Mouse (Mus musculus): Measurements from ENCODE around the gene Sept10. TPM values are rescaled to one million over a fixed set of nuclear protein-coding genes. Genes with fewer than 3 reads are reported as not detected.
A peak's percentile ranks its signal among the peaks of the same experiment; 100 is the strongest.

Sept10 gene
- total RNA-seq, 2 experiments from 2014 or later = 6.7 to 8.3 TPM

- no peak for DNase-seq
Observed at GRCm38 (mm10) chr10:59225137-59225536, 3.5 kb upstream of the Sept10 start.

DNA sequence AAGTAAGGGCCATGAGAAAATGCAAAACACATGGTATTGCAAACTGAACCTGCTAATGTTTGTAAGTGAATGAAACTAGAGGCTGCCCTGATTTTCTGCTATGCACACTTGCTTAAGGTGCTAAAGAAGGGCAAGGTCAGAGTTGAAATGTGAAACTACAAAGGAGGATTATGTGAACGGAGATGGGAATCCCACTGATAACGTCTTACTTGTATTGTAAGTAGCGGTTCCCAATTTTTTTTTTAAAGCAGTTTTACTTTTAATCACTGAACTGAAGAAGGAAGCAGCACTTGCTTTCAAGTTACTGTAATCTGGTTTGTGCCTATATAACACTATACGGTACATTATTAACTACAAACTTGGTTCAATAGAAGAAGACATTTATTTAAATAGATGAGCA, 2.2 kb upstream of the Sept10 start:
- DNase-seq = no peak

GRCm38 (mm10) chr10:59223301-59223700, 1.7 kb upstream of the Sept10 start:
- DNase-seq = peak; percentile 8

DNA sequence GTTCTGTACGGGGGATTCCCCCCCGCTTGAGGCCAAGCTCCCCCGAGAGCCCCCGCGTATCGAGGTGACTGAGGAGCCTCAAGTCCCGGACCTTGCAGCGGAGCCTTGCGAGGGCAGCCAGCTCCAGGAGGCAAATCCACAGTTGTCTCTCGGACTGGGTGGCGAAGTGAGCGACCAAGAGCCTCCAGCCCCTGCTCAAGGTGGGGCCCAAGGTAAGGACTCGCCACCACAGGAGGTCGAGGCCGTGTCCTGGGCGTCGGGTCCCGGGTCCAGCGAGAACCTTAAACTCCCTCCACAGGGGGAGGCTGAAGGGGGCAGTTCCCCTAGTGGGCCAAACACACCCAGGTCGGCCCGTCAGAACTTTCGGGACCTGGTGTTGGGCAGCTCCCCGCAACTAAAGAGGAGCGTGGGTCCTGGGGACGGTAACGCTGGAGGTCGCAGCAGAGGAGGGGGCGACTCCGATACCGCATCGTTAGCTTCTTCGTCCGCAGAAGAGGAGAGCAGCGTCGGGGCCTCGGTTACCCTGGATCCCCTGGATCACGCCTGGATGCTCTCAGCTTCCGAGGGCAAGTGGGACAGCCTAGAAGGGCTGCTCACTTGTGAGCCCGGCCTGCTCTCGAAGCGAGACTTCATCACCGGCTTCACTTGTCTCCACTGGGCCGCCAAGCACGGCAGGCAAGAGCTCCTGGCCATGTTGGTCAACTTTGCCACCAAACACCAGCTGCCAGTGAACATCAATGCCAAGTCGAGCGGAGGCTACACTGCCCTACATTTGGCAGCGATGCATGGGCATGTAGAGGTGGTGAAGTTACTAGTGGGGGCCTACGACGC, 839 bp upstream of the Sept10 start:
- DNase-seq = peak; percentile 33

- DNase-seq = no peak
Observed at GRCm38 (mm10) chr10:59220824-59221472, 699 bp downstream of the Sept10 start.

DNA sequence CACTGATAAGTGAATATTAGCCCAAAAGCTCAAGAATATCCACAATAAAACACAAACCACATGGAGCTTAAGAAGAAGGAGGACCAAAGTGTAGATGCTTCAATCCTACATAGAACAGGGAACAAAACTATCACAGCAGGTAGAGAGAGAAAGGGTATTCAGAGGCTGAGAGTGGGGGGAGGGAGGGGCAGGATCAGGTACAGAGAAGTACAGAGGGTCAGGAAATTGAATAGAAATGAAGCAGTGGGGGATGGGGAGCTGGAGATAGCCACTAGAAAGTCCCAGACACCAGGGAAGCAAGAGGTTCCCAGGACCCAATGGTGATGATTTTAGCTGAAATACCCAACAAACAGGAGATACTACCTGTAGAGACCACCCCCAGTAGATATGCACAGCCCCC, 21.6 kb downstream of the Sept10 start:
- DNase-seq = no peak

GRCm38 (mm10) chr10:59196763-59197162, 24.9 kb downstream of the Sept10 start:
- no peak for DNase-seq

DNA sequence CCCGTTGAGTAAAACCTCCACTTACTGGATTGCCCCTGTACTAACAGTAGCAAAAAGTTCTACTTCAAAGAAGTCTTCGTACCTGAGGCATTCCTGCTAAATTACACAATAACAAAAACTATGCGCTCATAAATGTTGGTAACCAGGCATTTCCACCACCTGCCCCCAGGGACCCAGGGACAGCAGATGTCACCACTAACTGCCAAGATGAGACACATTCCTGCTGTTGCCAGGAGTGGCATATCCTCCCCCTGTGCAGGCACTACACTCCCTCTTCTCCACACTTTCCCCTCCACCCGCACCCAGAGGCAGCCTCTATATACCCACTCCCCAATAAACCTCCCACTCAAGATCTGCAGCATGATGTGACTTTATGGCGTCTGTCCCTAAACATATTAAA, 26.8 kb downstream of the Sept10 start:
- DNase-seq = no peak

DNA sequence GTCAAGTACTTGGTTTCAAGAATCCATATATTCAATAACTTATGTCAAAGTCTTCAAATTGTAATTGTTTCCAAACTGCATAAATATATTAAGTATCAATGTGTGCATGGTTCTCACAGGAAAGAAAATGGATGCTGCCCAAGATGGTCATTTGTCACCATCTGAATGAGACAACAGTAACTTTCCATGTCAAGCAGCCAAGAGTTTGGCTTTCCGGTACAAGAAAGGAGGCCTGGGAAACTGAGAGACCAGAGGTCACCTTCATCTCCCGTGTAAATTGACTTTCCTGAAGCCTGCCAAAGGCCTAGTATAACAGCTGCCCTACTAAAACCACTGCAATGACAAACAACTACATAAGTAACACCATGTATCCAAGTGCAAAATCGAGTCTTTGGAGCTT, 39.3 kb downstream of the Sept10 start:
- no peak for DNase-seq

- DNase-seq = no peak
Observed at GRCm38 (mm10) chr10:59179620-59180019, 42.0 kb downstream of the Sept10 start.

- no peak for DNase-seq
Observed at GRCm38 (mm10) chr10:59172539-59172938, 49.1 kb downstream of the Sept10 start.

GRCm38 (mm10) chr10:59171042-59171441, 50.6 kb downstream of the Sept10 start:
- DNase-seq = no peak

DNA sequence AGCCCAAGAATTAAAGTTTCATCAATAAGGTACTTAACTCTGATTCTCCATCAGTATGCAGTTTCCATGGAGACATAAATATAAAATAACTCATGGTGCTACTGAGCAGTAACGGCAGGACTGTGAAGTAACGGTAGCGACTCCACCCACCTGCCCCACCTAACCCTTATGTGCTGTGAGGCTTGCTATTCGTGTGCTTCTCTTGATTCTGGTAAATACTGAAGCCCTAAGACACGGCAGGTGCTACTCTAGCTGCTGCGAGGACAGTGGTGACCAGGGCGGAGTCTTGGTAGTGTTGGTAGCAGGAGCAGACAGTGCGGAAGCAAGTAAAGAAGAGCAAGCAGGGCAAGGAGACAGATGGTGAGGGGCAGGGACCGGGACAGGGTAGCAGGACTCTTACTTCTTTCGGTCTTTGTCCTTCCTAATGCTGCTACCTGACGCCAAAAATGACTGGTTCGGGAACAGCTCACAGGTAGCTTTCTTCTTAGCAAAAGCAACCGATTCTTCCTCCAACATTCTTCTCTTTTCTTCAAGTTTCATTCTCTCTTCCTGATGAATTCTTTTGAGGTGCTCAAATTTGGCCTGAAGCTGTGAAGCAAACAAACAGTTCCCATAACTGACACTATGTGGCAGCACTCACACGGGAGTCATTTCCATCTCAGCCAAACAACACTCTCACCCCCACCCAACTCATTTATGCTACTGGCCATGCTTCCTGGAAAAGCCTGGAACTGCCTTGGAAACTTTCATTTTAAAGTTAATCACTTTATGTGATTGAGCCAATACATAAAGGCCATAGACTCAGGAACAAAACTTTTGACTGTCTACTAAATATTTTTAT, 55.3 kb downstream of the Sept10 start:
- no peak for DNase-seq

DNA sequence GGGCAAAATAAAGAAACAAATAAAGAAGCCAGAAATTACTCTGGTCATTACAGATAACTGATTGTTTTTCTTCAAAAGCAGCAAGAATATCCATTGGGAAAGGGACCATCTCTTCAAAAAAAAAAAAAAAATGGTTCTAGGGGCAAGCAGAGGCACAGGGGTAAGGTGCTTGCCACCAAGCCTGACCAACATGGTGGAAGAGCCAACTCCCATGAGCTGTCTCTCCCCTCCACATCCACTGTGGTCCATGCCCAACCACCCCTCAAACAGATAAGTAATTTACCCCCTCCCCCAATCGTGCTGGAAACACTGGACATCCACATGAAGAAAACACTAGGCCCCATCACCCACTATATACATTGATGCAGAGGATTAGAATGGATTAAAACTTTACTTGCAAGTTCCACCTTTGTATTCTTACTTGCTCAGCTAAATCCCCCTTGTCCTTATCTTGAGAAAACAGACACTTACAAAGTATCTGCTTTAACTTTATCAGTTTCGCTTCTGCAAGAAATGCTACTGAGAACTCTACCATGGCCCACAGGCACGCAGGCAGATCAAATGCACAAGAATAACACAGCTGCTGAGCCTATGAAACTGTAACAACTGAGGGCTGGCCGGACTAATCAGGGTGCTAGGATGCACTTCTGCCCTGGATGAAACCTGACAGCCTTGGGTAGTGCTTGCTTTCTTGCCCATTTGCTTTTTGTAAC, 59.3 kb downstream of the Sept10 start:
- no peak for DNase-seq

GRCm38 (mm10) chr10:59158627-59159026, 63.0 kb downstream of the Sept10 start:
- no peak for DNase-seq

- no peak for DNase-seq
Observed at GRCm38 (mm10) chr10:59152544-59153081, 69.0 kb downstream of the Sept10 start.

DNA sequence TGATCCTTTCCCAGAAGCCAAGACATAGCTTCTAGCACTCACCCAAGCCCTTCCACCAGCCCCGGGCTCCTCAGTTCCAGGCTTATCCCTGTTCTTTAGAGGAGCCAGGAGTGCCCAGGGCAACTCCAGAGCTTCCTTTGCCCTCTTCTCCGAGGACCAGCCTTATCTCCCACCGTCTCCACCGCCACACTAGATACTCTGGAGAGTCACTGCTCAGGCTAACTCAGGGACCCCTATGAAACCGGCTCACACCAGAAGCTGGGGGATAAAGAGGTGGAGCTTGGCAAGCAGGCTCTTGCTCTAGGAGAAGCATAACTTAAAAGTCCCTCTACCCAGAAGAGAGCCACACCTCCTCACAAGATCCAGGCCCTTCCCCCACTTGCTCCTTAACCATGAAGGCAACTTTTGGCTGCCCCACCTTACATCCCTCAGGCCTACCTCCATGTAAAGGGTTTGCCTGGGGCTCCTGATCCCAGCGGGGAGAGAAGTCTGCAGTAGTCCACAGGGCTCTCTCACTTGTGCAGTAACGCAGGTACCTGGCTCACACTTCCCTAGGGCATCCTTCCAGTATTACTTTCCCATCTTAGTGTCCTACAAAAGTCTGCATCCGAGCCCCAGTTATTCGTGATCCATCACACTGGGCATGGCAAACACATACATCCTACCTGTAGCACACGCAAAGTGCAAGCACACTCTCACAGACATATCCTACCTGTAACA, 70.5 kb downstream of the Sept10 start:
- DNase-seq = no peak

DNA sequence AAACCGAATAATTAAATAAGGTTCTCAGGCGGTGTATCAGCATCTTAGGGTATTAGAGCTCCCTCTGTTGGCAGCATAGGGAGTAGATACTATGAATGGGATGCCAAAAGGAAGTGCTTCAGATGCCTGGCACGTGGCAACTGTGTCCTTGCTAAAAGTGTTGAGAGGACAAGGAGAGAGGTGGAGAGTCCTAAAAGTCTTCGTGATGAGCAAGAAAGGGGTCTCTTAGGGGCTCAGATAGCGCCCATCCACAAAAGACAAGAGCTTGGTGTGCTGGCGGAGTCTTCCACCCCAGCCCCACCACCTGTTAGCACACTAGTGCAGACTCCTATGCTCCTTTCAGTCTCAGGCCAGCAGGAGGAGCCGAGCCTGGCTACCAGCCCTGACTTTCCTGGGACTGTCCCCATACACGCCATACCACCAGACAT, 71.7 kb downstream of the Sept10 start:
- DNase-seq = peak; percentile 18

DNA sequence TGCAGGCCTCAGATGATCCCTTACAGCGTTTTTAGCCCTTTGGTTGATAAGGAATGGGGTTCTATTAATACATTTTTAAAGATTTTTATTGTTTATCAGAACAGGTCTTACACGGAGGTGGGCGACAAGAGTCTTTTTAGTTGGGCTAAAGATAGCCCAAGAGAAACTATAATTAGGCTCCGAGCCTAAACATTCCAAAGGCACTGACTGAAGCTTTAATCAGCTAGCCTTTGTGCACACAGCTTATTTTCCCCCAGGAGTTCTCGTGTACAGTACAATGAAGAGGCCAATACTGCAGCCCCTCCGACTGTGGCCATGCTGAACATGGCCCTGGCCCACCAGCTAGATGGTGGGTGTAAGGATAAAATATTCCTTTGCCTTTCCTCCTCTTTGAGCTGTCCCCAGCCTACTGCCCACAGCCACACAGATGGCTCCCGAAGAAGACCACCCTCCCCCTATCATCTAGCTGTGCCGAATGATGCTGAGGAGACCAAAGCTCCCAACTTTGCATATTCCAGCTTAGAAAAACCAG, 88.1 kb downstream of the Sept10 start:
- DNase-seq = no peak

GRCm38 (mm10) chr10:59131926-59132628, 89.6 kb downstream of the Sept10 start:
- DNase-seq = no peak

All from gastrocnemius, postnatal 25 days (tissue).